Mouse (Mus musculus): ENCODE data around the gene Fuca1. TPM values are rescaled to one million over a fixed set of nuclear protein-coding genes. Genes with fewer than 3 reads are reported as not detected.
"Not testable (repeated sequence)": the region's sequence is repeated elsewhere in the genome, so short reads cannot be mapped to it uniquely, and the experiment has no call there.

Gene Fuca1
- total RNA-seq, 1 experiment from 2014 or later = 90.1 TPM

DNA sequence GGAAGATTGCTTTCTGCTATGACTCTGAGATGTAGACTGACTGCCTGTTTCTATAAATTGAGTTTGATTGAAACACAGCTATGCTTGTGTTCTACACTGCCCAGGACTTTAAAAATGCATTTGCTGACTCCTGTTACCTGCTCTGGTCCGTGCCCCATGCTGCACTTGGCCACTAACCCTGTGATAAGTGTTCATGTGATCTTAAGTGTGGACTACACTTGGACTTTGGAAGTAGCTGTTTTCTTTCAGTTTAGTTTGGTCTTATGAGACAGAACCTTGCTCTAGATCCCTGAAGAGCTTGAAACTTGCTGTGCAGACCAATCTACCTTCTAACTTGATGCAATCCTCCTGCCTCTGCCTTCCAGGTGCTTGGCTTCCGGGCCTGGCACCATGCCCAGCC lies 3.9 kb downstream of the Fuca1 start:
- no peak for DNase-seq

GRCm38 (mm10) chr4:135925341-135925740 lies 4.8 kb downstream of the Fuca1 start:
- no peak for DNase-seq

GRCm38 (mm10) chr4:135926195-135926808 lies 5.8 kb downstream of the Fuca1 start:
- DNase-seq = no peak

DNA sequence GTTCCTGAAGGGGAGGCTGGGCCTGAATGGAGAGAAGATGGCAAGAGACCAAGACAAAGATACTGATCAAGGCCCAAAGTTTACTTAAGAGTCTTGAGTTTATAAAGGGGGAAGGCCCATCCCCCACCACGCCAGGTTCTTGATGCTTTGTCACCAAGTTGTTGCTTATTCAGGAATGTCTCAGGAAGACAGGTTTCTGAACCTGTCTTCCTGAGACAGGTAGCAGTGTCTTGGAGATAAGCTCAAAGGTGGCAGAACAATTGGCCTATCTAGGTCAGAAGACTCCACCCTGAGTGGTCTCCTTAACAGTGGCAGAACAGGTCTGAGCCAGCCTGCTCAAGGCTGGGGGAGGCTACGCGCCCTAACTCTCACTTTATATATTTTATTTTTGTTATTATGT lies 6.3 kb downstream of the Fuca1 start:
- no peak for DNase-seq

DNA sequence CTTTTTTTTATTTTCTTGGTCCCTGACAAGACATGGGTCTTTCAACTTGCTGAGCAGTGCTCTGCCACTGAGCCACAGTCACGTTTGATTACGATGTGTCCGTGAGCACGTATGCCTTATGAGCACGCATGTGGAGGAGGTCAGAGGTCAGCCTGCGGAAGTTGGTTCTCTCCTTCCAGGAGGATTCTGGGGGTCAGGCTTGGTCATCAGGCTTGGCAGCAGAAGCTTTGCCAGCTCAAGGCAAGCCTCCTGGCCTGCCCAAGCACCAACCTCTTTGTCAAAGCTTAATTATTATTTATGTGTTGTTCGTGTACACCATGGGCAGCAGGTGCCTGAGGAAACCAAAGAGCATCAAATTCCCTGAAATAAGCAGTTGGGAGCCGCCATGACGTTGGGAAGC lies 7.8 kb downstream of the Fuca1 start:
- no peak for DNase-seq

- DNase-seq = no peak
Observed at GRCm38 (mm10) chr4:135929405-135929804, 8.9 kb downstream of the Fuca1 start.

DNA sequence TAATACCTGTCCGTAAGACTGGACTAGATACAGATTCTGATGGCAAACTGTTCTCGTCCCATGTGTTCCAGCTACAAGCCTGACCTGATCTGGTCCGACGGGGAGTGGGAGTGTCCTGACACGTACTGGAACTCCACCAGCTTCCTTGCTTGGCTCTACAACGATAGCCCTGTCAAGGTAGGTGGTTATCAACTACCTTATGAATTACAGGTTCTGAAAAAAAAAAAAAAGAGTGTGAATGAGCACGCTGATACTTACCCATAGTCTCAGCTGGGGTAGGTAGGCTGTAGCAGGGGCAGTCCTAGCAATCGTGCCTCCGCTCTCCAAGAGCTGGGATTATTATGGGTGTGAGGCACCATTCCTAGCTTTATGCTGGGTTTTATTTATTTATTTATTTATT lies 9.3 kb downstream of the Fuca1 start:
- no peak for DNase-seq

- no peak for DNase-seq
Observed at GRCm38 (mm10) chr4:135930239-135930638, 9.7 kb downstream of the Fuca1 start.

GRCm38 (mm10) chr4:135931832-135932231 lies 11.3 kb downstream of the Fuca1 start:
- DNase-seq = peak; percentile 50

- no peak for DNase-seq
Observed at GRCm38 (mm10) chr4:135934708-135935500, 14.4 kb downstream of the Fuca1 start.

DNA sequence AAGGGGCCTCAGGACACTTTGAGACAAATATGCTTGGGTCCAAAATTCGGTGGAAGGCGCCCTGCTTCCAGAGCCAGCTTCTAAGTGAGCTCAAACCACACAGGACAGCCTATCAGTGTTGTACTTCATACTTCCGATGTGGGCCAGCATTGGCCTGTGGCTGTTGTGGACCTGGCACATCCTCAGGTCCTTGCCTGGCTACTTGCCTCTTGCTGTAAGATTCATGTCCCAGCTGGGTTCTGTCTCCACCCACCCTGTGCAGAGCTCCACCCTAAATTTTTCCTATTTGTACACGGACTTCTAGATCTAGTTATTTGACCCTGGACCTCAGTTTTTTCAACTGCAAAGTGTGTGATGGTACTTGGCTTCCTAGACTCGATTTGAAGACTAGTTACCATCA lies 15.0 kb downstream of the Fuca1 start:
- no peak for DNase-seq

- no peak for DNase-seq
Observed at GRCm38 (mm10) chr4:135938858-135939257, 18.3 kb downstream of the Fuca1 start.

DNA sequence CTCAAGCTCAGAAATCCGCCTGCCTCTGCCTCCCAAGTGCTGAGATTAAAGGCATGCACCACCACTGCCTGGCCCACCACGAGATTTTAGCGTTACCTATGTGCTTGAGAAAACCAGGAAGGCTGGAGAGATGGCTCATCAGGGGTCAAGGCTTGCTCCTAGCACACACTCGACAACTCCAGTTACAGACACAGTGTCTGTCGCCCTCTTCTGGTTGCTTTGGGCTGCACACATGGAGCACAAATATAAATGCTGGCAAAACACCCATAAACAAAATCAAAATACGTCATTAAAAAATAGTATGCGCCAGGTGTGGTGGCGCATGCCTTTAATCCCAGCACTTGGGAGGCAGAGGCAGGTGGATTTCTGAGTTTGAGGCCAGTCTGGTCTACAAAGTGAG lies 20.5 kb downstream of the Fuca1 start:
- DNase-seq = not testable (repeated sequence)

GRCm38 (mm10) chr4:135942193-135942592 lies 21.7 kb downstream of the Fuca1 start:
- DNase-seq = no peak

GRCm38 (mm10) chr4:135943389-135943788 lies 22.9 kb downstream of the Fuca1 start:
- no peak for DNase-seq

DNA sequence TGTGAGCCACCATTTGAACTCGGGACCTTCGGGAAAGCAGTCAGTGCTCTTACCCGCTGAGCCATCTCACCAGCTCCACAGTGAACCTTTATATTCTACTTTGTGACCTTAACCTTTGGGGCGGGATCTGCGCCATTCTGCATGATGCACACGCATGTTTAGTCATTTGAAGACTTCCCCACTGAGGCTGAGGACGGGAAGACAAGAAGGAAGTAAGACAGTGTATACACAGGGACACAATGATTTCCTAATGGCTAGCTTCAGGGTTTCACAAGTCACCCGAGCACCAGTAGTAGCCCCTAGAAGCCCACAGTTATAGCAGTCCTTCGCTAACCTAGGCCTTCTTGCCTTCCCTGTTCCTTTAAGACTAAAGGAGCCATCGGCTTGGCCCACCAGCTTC lies 25.2 kb downstream of the Fuca1 start:
- DNase-seq = no peak

GRCm38 (mm10) chr4:135946278-135946658 lies 25.7 kb downstream of the Fuca1 start, which contains the start of gene Hmgcl:
Hmgcl (plus strand) TSS chr4:135946448.
- peak; percentile 98 for DNase-seq

GRCm38 (mm10) chr4:135946659-135947301 lies 26.2 kb downstream of the Fuca1 start:
- no peak for DNase-seq

DNA sequence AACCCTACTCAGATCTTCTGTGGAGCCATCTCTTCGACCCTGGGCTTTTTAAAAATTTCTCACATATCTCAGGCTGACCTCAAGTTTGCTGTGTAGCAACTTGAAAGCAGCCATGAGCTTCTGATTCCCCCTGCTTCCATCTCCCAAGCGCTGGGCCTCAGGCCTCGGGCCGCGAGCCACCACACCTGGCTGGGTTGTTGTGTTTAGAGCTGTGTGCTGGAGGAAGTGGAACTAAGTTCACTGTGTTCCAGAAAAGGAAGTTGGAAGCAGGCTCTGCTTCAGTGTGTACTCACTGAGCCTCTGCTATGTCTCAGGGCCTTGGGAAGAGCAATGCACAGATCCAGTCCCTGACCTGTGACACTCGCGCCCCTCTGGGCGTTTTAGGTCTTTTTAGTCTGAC lies 27.6 kb downstream of the Fuca1 start:
- DNase-seq = no peak

GRCm38 (mm10) chr4:135949475-135949874 lies 28.9 kb downstream of the Fuca1 start:
- DNase-seq = no peak

- DNase-seq = no peak
Observed at GRCm38 (mm10) chr4:135949911-135950310, 29.4 kb downstream of the Fuca1 start.

- no peak for DNase-seq
Observed at GRCm38 (mm10) chr4:135950365-135950764, 29.8 kb downstream of the Fuca1 start.

GRCm38 (mm10) chr4:135951505-135951904 lies 31.0 kb downstream of the Fuca1 start:
- DNase-seq = no peak
